Comparison of ENCODE assay signal across 11 mouse cellular contexts in genomic region chr11:99035350-99035749, GRCm38 (mm10). TPM values are rescaled to one million over a fixed set of nuclear protein-coding genes. Genes with fewer than 3 reads are reported as not detected.
DNase-seq lines count a peak whose midpoint lies in the region; ATAC-seq and TF ChIP-seq lines count a peak whose summit lies in the region.
"Had no signal": no experiment of that assay in that cellular context is flagged by ENCODE, and none has a peak within 500 bp of the region (broad histone marks: within the 10 kb centered on the region; RNA-seq: fewer than 3 reads in every experiment).

No protein-coding gene starts in this region.

- no peak for DNase-seq in heart, postnatal 10 days
- peak; percentile 22 for DNase-seq in thymus, postnatal 0 days (ENCODE audit: low spot score)
- no peak for DNase-seq in thymus, postnatal 25 days
- DNase-seq in splenic B cell, adult 2 months (ENCODE audit: low read depth, low spot score): peak; percentile 12
- no peak for DNase-seq in cerebellum, adult 9-11 months
- DNase-seq in urinary bladder, postnatal 36 days (ENCODE audit: low spot score in 2 of 2): no peak

- no peaks in the 10 kb centered on the region for H3K36me3 ChIP-seq in heart, embryonic 11.5 days (ENCODE audit: control insufficient read depth, insufficient read depth, low read length)
- no peaks in the 10 kb centered on the region for H3K36me3 ChIP-seq in splenic B cell, adult 2 months (ENCODE audit: control insufficient read depth, insufficient read depth, low read length, poor library complexity, severe bottlenecking)
- H3K36me3 ChIP-seq: limb, embryonic 15.5 days; midbrain, embryonic 12.5 days had no signal

- ATAC-seq in heart, embryonic 11.5 days (replicated peaks; ENCODE audit: insufficient number of reproducible peaks, low FRiP score, low TSS enrichment): no peak
- ATAC-seq: intestine, embryonic 16.5 days had no signal

- H3K4me2 ChIP-seq in heart, embryonic 11.5 days: no peak overlapping the region
- H3K4me2 ChIP-seq: limb, embryonic 15.5 days; midbrain, embryonic 12.5 days had no signal

- 0 out of 2 replicates have a peak overlapping the region, but pooled peaks have one; percentile 16 for H3K9ac ChIP-seq in heart, embryonic 11.5 days (ENCODE audit: low read depth, low read length)
- H3K9ac ChIP-seq: limb, embryonic 15.5 days; midbrain, embryonic 12.5 days had no signal

- 68% methylated on average over 4 of the region's 4 CpGs for WGBS in heart, embryonic 11.5 days (ENCODE audit: insufficient replicate concordance)

- H3K4me3 ChIP-seq in heart, embryonic 11.5 days (ENCODE audit: low read depth, low read length): no peak overlapping the region
- no peak overlapping the region for H3K4me3 ChIP-seq in bone marrow macrophage, adult 2 months (ENCODE audit: insufficient read depth, low read length)
- H3K4me3 ChIP-seq: limb, embryonic 15.5 days; midbrain, embryonic 12.5 days had no signal

- intact Hi-C loops in heart, postnatal 10 days (cut with DNase I): loop anchor here (2.0 kb wide), 1 partner anchor 61 kb away; no protein-coding TSS in a partner anchor

- no peak overlapping the region for H3K27ac ChIP-seq in heart, embryonic 11.5 days (ENCODE audit: low read depth, low read length)
- H3K27ac ChIP-seq in bone marrow macrophage, adult 2 months (ENCODE audit: insufficient read depth, low read depth, low read length): no peak overlapping the region
- H3K27ac ChIP-seq: limb, embryonic 15.5 days; midbrain, embryonic 12.5 days had no signal

- peaks cover 4% of the 10 kb centered on the region; the same call in 1 of the 2 replicates for H3K4me1 ChIP-seq in heart, embryonic 11.5 days (ENCODE audit: control insufficient read depth, insufficient read depth, low read length)
- no peaks in the 10 kb centered on the region for H3K4me1 ChIP-seq in bone marrow macrophage, adult 2 months (ENCODE audit: control insufficient read depth, insufficient read depth, low read length)
- H3K4me1 ChIP-seq: limb, embryonic 15.5 days had no signal

- TF ChIP-seq POLR2A in bone marrow macrophage, adult 2 months (IDR thresholded peaks at IDR 0.05; ENCODE audit: borderline replicate concordance, low read depth, low read length): no peak

- TF ChIP-seq CTCF in bone marrow macrophage, adult 2 months (IDR thresholded peaks at IDR 0.05; ENCODE audit: low read depth, low read length): peak; percentile 28; the same call in 1 of the 2 replicates

- H3K9me3 ChIP-seq in heart, embryonic 11.5 days (replicated peaks; ENCODE audit: control insufficient read depth, low read length): no peaks in the 10 kb centered on the region
- H3K9me3 ChIP-seq: limb, embryonic 15.5 days; midbrain, embryonic 12.5 days had no signal

- no peaks in the 10 kb centered on the region for H3K27me3 ChIP-seq in heart, embryonic 11.5 days (ENCODE audit: control insufficient read depth, insufficient read depth, low read length)
- no peaks in the 10 kb centered on the region for H3K27me3 ChIP-seq in splenic B cell, adult 2 months (ENCODE audit: control insufficient read depth, insufficient read depth, low read length, poor library complexity, severe bottlenecking)
- H3K27me3 ChIP-seq: limb, embryonic 15.5 days had no signal

RNA-seq across cellular contexts. Expression of gene Igfbp4, which starts 5.7 kb away (rescaled TPM):
- 284 and 289 TPM in 2 replicates for polyA plus RNA-seq in heart, embryonic 11.5 days (2014; fragmentation: Nextera tagmentation; extraction: Ambion mirVana)
- total RNA-seq in heart, postnatal 10 days (2021): 100 to 1,000 TPM; 192 to 218 TPM
- 85.0 and 98.4 TPM in 2 replicates for polyA plus RNA-seq in thymus, postnatal 0 days (2015; fragmentation: Nextera tagmentation; extraction: Ambion mirVana)
- polyA plus RNA-seq in bone marrow macrophage, adult 2 months (2012; ENCODE audit: insufficient read depth, insufficient read length, missing spikeins): 372 and 390 TPM in 2 replicates

RNA-seq across cellular contexts. Expression of gene Top2a, which starts 11.4 kb away (rescaled TPM):
- 220 and 244 TPM in 2 replicates for polyA plus RNA-seq in heart, embryonic 11.5 days (2014; fragmentation: Nextera tagmentation; extraction: Ambion mirVana)
- total RNA-seq in heart, postnatal 10 days (2021): 10 to 100 TPM; 53.3 to 57.0 TPM
- polyA plus RNA-seq in thymus, postnatal 0 days (2015; fragmentation: Nextera tagmentation; extraction: Ambion mirVana): 298 and 329 TPM in 2 replicates
- 135 and 154 TPM in 2 replicates for polyA plus RNA-seq in bone marrow macrophage, adult 2 months (2012; ENCODE audit: insufficient read depth, insufficient read length, missing spikeins)

RNA-seq across cellular contexts. Expression of gene Gjd3, which starts 52.5 kb away (rescaled TPM):
- polyA plus RNA-seq in heart, embryonic 11.5 days (2014; fragmentation: Nextera tagmentation; extraction: Ambion mirVana): 1.3 and 1.5 TPM in 2 replicates
- 1 to 10 TPM; 1.3 to 2.0 TPM for total RNA-seq in heart, postnatal 10 days (2021)
- 0.27 and 0.51 TPM in 2 replicates for polyA plus RNA-seq in thymus, postnatal 0 days (2015; fragmentation: Nextera tagmentation; extraction: Ambion mirVana)
- polyA plus RNA-seq in bone marrow macrophage, adult 2 months (2012; ENCODE audit: insufficient read depth, insufficient read length, missing spikeins): not detected in 2 replicates
- polyA plus RNA-seq: intestine, embryonic 16.5 days had no signal

RNA-seq across cellular contexts. Expression of gene Tns4, which starts 53.8 kb away (rescaled TPM):
- 0.13 TPM in 1 of 2 replicates, not detected in the other for polyA plus RNA-seq in heart, embryonic 11.5 days (2014; fragmentation: Nextera tagmentation; extraction: Ambion mirVana)
- total RNA-seq in heart, postnatal 10 days (2021): under 1 TPM; 0.12 TPM
- 1.4 and 1.7 TPM in 2 replicates for polyA plus RNA-seq in thymus, postnatal 0 days (2015; fragmentation: Nextera tagmentation; extraction: Ambion mirVana)
- polyA plus RNA-seq in bone marrow macrophage, adult 2 months (2012; ENCODE audit: insufficient read depth, insufficient read length, missing spikeins): 1.6 and 2.0 TPM in 2 replicates

Comparison
In these comparisons a context has a peak if more than half of its experiments do, and no peak if none do; other contexts are left out.
1. DNase-seq: peak in thymus, postnatal 0 days (single experiment) and splenic B cell, adult 2 months (single experiment); none in heart, postnatal 10 days (0 of 2), thymus, postnatal 25 days (single experiment), cerebellum, adult 9-11 months (single experiment) and urinary bladder, postnatal 36 days (0 of 2).